Mouse (Mus musculus) myocyte (in vitro differentiated cells): ENCODE data around the gene Mrpl33. TPM values are rescaled to one million over a fixed set of nuclear protein-coding genes. Genes with fewer than 3 reads are reported as not detected.
"Not testable (repeated sequence)": the region's sequence is repeated elsewhere in the genome, so short reads cannot be mapped to it uniquely, and the experiment has no call there.

Experiments used
- H3K27me3 ChIP-seq: one replicate; pipeline ENCODE4 v1.6.1; 2011; ENCODE audit not compliant: control insufficient read depth, insufficient read depth, insufficient read length
- H3K36me3 ChIP-seq: one replicate; pipeline ENCODE4 v1.6.1; 2011; ENCODE audit not compliant: control insufficient read depth, insufficient read depth
- H3K4me2 ChIP-seq: one replicate; pipeline ENCODE4 v1.6.1; 2011; ENCODE audit warnings: low read depth, control low read depth
- H3K4me3 ChIP-seq: one replicate; pipeline ENCODE4 v1.5.1; 2011; ENCODE audit warnings: mild to moderate bottlenecking, control low read depth, moderate library complexity
- H3K79me2 ChIP-seq: one replicate; pipeline ENCODE4 v1.6.1; 2011; ENCODE audit not compliant: control insufficient read depth, insufficient read depth
- H3ac ChIP-seq: one replicate; pipeline ENCODE4 v1.6.1; 2011; ENCODE audit not compliant: control insufficient read depth, insufficient read length
- CEBPB ChIP-seq: IDR thresholded peaks from 2 replicates; pipeline ENCODE4 v1.6.1; 2011; ENCODE audit warnings: mild to moderate bottlenecking, moderate library complexity; ENCODE audit not compliant: poor library complexity, insufficient read depth, severe bottlenecking
- E2F4 ChIP-seq: IDR thresholded peaks from one replicate; pipeline ENCODE4 v1.6.1; 2011; ENCODE audit warnings: mild to moderate bottlenecking, control low read depth, moderate library complexity; ENCODE audit not compliant: insufficient read depth
- MAX ChIP-seq: IDR thresholded peaks from one replicate; pipeline ENCODE4 v1.6.1; 2011; ENCODE audit warnings: low read depth, mild to moderate bottlenecking, control low read depth
- MYOD1 ChIP-seq, 3 experiments: IDR thresholded peaks; one replicate each; pipeline ENCODE4 v1.6.1; 2011; ENCODE audit warnings: control low read depth in 2 of 3, low read depth in 2 of 3, mild to moderate bottlenecking in 2 of 3, moderate library complexity in 1 of 3; ENCODE audit not compliant: insufficient read length in 2 of 3, control insufficient read depth in 1 of 3
- MYOG ChIP-seq, 3 experiments: IDR thresholded peaks; one replicate each; pipeline ENCODE4 v1.6.1; 2011; ENCODE audit warnings: control low read depth in 2 of 3, low read depth in 2 of 3, mild to moderate bottlenecking in 2 of 3; ENCODE audit not compliant: insufficient read length in 2 of 3, control insufficient read depth in 1 of 3, insufficient read depth in 1 of 3
- POLR2A ChIP-seq: IDR thresholded peaks from one replicate; pipeline ENCODE4 v1.6.1; 2011; ENCODE audit warnings: low read depth, mild to moderate bottlenecking, control low read depth, moderate library complexity; ENCODE audit not compliant: insufficient read length
- POLR2AphosphoS2 ChIP-seq: IDR thresholded peaks from one replicate; pipeline ENCODE4 v1.6.1; 2011; ENCODE audit warnings: low read depth, control low read depth; ENCODE audit not compliant: insufficient read length
- REST ChIP-seq: IDR thresholded peaks from one replicate; pipeline ENCODE4 v1.6.1; 2011; ENCODE audit warnings: mild to moderate bottlenecking, control low read depth, moderate library complexity; ENCODE audit not compliant: insufficient read depth, insufficient read length
- SRF ChIP-seq: IDR thresholded peaks from one replicate; pipeline ENCODE4 v1.6.1; 2011; ENCODE audit warnings: low read depth; ENCODE audit not compliant: control insufficient read depth, insufficient read length
- TCF12 ChIP-seq: IDR thresholded peaks from one replicate; pipeline ENCODE4 v1.6.1; 2011; ENCODE audit warnings: mild to moderate bottlenecking, control low read depth; ENCODE audit not compliant: poor library complexity, insufficient read depth, severe bottlenecking
- TCF3 ChIP-seq: IDR thresholded peaks from one replicate; pipeline ENCODE4 v1.6.1; 2011; ENCODE audit warnings: low read depth, control low read depth; ENCODE audit not compliant: insufficient read length
- USF1 ChIP-seq: IDR thresholded peaks from one replicate; pipeline ENCODE4 v1.6.1; 2011; ENCODE audit warnings: low read depth, mild to moderate bottlenecking, control low read depth, moderate library complexity
- polyA plus RNA-seq: library from polyadenylated mRNA; unstranded; fragments of >200 nt; fragmentation: generic; extraction: Trizol; gene quantifications from one replicate; pipeline ENCODE4 v1.2.1, GENCODE M21; 2012; ENCODE audit warnings: missing spikeins

Gene Mrpl33
- polyA plus RNA-seq, 1 experiment = 241 TPM

DNA sequence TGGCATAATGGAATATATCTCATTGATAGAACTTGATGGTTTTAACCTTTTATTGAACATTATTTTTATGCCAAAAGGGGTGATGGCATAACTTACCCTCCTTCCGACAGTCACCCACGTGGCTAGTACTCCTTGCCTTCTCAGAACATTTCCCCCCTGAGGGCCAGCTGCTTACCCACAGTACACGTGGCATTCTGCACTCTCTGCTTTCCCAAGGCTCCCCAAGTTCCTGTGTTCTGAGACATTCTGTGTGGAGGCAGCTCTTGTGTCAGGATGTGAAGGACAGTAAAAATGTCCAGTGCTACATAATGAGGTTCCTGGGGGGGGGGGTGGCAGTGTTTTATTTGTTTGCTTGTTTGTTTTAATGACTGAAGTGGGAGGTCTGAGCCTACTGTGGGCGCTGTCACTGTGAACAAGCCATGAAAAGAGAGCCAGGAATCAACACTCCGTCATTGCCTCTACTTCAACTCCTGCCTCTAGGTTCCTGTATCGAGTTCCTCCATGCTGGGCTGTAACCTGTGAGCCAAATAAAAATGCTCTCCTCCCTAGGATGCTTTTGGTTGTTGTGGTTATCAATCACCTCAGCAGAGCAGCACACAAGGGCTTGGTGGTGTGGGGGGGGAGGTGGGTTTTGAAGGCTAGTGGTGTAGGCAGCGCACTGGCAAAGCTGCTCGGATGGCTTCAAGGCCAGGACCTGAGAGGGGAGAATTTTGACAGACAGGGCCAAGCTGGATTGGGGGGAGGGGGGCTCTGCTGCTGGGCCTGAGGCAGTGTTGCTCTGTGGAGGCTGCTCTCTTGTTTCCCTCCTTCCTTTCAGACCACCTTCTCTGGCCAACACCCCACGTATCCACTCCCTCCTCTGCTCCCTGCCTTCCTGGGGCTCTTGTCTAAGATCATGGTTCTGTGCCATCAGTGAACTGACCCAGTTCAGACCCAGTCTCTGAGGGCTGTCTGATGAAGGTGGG is 31.1 kb downstream of the Mrpl33 start:
- Histone ChIP-seq H3K4me2 (peak overlapping the region; percentile 56), H3K79me2 (no peaks in the 10 kb centered on the region), H3ac (no peak overlapping the region), H3K36me3 (peaks cover 9% of the 10 kb centered on the region), H3K4me3 (no peak overlapping the region), H3K27me3 (no peaks in the 10 kb centered on the region)
- TF ChIP-seq POLR2A (no peak), MAX (peak; percentile 57), SRF (no peak), TCF3 (no peak), POLR2AphosphoS2 (no peak), CEBPB (no peak), E2F4 (no peak), MYOG (IDR thresholded peaks at IDR 0.05; ENCODE audit: control insufficient read depth in 1 of 3, insufficient read depth in 1 of 3, insufficient read length in 2 of 3, low read depth in 2 of 3) (peak in 2 of 3 experiments; percentile 50 to 81), USF1 (peak; percentile 76), REST (no peak), MYOD1 (IDR thresholded peaks at IDR 0.05; ENCODE audit: control insufficient read depth in 1 of 3, insufficient read length in 2 of 3, low read depth in 2 of 3) (peak; percentile 6 to 81 (median 64))

DNA sequence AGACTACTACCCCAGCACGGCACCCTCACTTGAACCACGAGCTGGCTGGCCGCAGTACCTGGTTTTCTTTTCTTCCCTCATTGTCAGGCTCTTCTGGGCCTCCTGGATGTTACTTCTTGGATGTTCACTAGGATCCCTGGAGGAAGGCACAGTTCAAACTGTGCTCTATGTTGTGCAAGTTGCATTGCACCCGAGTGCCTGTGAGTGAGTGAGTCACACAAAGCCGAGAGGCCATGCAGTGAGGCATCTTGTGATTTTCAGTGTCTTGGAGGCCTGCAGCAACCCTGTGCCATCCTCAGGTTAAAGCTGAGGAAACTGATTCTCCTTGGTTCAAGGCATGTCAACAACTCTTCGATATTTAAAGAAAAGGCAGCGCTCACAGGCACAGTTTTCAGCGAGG is 31.8 kb downstream of the Mrpl33 start:
- H3K79me2 ChIP-seq = no peaks in the 10 kb centered on the region
- H3K27me3 ChIP-seq = no peaks in the 10 kb centered on the region
- H3ac ChIP-seq = no peak overlapping the region
- H3K4me3 ChIP-seq = no peak overlapping the region
- H3K36me3 ChIP-seq = peaks cover 2% of the 10 kb centered on the region
- TF ChIP-seq E2F4 (no peak), REST (no peak), POLR2AphosphoS2 (no peak), MYOG (IDR thresholded peaks at IDR 0.05; ENCODE audit: control insufficient read depth in 1 of 3, insufficient read depth in 1 of 3, insufficient read length in 2 of 3, low read depth in 2 of 3) (no peak), TCF12 (no peak), CEBPB (peak; percentile 58; the same call in 1 of the 2 replicates), TCF3 (no peak)
- H3K4me2 ChIP-seq = peak overlapping the region; percentile 14

DNA sequence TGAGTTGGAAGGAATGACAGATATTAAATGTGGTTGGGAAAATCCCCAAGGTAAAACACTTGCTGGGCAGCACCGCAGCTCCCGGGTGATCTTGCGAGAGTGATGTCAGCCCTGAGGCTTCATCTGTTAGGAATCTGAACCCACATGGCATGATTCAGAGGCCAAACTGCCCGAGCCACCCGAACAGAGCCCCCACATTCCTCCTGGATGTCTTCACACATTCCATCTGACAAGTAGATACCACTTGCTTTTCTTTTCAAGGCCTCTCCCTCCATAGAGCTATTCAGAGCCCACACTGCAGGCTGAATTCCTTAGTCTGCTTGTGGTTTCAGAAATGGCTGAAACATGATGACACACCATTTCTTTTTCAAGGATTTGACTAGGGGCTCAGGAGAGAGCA is 33.3 kb downstream of the Mrpl33 start:
- Histone ChIP-seq H3K27me3 (no peaks in the 10 kb centered on the region), H3K36me3 (no peaks in the 10 kb centered on the region), H3ac (no peak overlapping the region), H3K4me3 (no peak overlapping the region), H3K79me2 (no peaks in the 10 kb centered on the region), H3K4me2 (peak overlapping the region; percentile 58)
- TF ChIP-seq MYOD1 (IDR thresholded peaks at IDR 0.05; ENCODE audit: control insufficient read depth in 1 of 3, insufficient read length in 2 of 3, low read depth in 2 of 3) (peak in 2 of 3 experiments; percentile 32 to 64), USF1 (no peak), MYOG (IDR thresholded peaks at IDR 0.05; ENCODE audit: control insufficient read depth in 1 of 3, insufficient read depth in 1 of 3, insufficient read length in 2 of 3, low read depth in 2 of 3) (peak; percentile 32 to 82 (median 34)), MAX (no peak), E2F4 (no peak), REST (no peak), TCF3 (no peak), SRF (no peak), POLR2AphosphoS2 (no peak), TCF12 (peak; percentile 72), POLR2A (no peak), CEBPB (peak; percentile 19; the same call in 1 of the 2 replicates)

DNA sequence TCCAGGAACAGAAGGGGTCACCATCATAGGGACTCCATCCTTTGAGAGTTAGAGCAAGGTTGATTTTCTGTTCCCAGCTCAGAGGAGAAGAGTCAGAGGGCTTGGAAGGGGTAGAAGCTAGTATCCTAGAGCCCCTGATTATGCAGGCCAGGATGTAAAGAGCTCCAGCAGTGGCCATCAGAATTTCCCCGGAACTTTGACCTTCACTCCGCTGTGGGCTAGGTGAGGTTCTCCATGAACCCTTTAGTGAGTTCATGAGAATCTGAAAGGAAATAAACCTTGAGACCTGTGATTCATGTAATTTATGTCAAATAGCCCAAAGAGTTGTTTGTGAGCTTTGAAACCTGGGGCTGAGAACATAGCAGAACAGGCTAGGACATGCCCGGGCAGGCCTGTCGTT is 34.4 kb downstream of the Mrpl33 start:
- not testable (repeated sequence) for H3K79me2 ChIP-seq, H3ac ChIP-seq, H3K4me3 ChIP-seq, H3K27me3 ChIP-seq, H3K36me3 ChIP-seq
- H3K4me2 ChIP-seq = peak overlapping the region; percentile 58

DNA sequence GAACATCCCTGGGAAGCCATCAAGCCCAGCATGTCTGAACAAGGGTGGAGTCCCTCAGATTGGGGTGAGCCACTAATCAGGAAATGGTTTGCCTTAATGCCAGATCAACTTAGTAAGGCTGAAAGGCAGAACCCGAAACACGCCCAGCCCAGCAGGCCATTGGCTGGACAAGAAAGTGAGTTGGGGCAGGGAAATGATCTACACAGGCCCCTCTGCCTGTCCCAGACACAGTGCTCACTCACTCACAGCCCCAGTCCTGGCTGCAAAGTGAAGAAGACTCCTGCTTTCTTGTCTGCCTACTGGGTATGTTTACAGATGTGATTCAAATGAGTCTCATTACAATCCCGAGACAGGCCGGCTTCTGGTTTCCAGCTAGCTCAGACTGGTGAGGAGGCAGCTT is 37.4 kb downstream of the Mrpl33 start:
- Histone ChIP-seq H3K27me3 (no peaks in the 10 kb centered on the region), H3K36me3 (no peaks in the 10 kb centered on the region), H3K79me2 (no peaks in the 10 kb centered on the region), H3K4me3 (no peak overlapping the region), H3ac (no peak overlapping the region), H3K4me2 (no peak overlapping the region)
- TF ChIP-seq MYOD1 (IDR thresholded peaks at IDR 0.05; ENCODE audit: control insufficient read depth in 1 of 3, insufficient read length in 2 of 3, low read depth in 2 of 3) = no peak
- TF ChIP-seq POLR2A = no peak
- TF ChIP-seq SRF = no peak
- TF ChIP-seq TCF3 = no peak
- TF ChIP-seq E2F4 = no peak
- no peak for TF ChIP-seq POLR2AphosphoS2
- no peak for TF ChIP-seq MYOG (IDR thresholded peaks at IDR 0.05; ENCODE audit: control insufficient read depth in 1 of 3, insufficient read depth in 1 of 3, insufficient read length in 2 of 3, low read depth in 2 of 3)
- TF ChIP-seq USF1 = no peak
- TF ChIP-seq MAX = no peak
- no peak for TF ChIP-seq TCF12
- TF ChIP-seq REST = no peak
- no peak for TF ChIP-seq CEBPB
